Mouse (Mus musculus) CH12.LX (cell line): ENCODE results near the gene Nckap1. TPM values are rescaled to one million over a fixed set of nuclear protein-coding genes. Genes with fewer than 3 reads are reported as not detected.

Source experiments
- DNase-seq: peaks from one replicate; pipeline ENCODE4 v3.0.0-alpha.2; 2013; ENCODE audit errors: extremely low read depth
- H3K27ac ChIP-seq: 2 replicates; pipeline ENCODE4 v1.5.1; 2012; ENCODE audit warnings: low read depth, mild to moderate bottlenecking, control low read depth, moderate library complexity; ENCODE audit not compliant: insufficient read depth
- H3K27me3 ChIP-seq: replicated peaks from 2 replicates; pipeline ENCODE3; 2012; ENCODE audit warnings: inconsistent platforms
- H3K36me3 ChIP-seq, 2 experiments: replicated peaks in 1 of 2; 2 replicates each; pipeline versions ENCODE3 to v1.6.1; 2012; ENCODE audit warnings: inconsistent platforms in 1 of 2, low read length in 1 of 2, mild to moderate bottlenecking in 1 of 2, mixed read lengths in 1 of 2, moderate library complexity in 1 of 2; ENCODE audit not compliant: control insufficient read depth in 1 of 2, insufficient read depth in 1 of 2
- H3K4me1 ChIP-seq, 2 experiments: 2 replicates each; pipeline ENCODE4 v1.6.1; 2012; ENCODE audit warnings: inconsistent platforms in 1 of 2, moderate library complexity in 1 of 2; ENCODE audit not compliant: insufficient read depth in 2 of 2, control insufficient read depth in 1 of 2
- H3K4me2 ChIP-seq: 2 replicates; pipeline ENCODE4 v1.6.1; 2012; ENCODE audit warnings: low read depth, mild to moderate bottlenecking, control low read depth; ENCODE audit not compliant: poor library complexity, insufficient read depth, severe bottlenecking
- H3K4me3 ChIP-seq, 3 experiments: fragments of 150-350 bp in 1 of 3; sonication (generic) in 1 of 3; replicated peaks in 1 of 3; 2 replicates each; pipeline versions ENCODE3 to v1.5.1; 2011 to 2012; ENCODE audit warnings: low read depth in 2 of 3, low read length in 2 of 3, mild to moderate bottlenecking in 2 of 3, moderate library complexity in 2 of 3, control low read depth in 1 of 3, improper control_type of control experiment in 1 of 3, inconsistent platforms in 1 of 3, mixed read lengths in 1 of 3; ENCODE audit not compliant: poor library complexity in 1 of 3
- H3K79me2 ChIP-seq: replicated peaks from 2 replicates; pipeline ENCODE4 v1.6.1; 2012; ENCODE audit warnings: mild to moderate bottlenecking, moderate library complexity; ENCODE audit not compliant: control insufficient read depth, poor library complexity, insufficient read depth, severe bottlenecking; ENCODE audit errors: extremely low read depth
- H3K9ac ChIP-seq: 2 replicates; pipeline ENCODE4 v1.6.1; 2012; ENCODE audit warnings: low read depth, mild to moderate bottlenecking, control low read depth, moderate library complexity; ENCODE audit not compliant: insufficient read depth
- H3K9me3 ChIP-seq: replicated peaks from 2 replicates; pipeline ENCODE3; 2012; ENCODE audit warnings: low read length, inconsistent platforms, mixed read lengths
- CHD1 ChIP-seq: IDR thresholded peaks from 2 replicates; pipeline ENCODE4 v1.6.1; 2012; ENCODE audit warnings: low read depth, low read length, improper control_type of control experiment, inconsistent platforms
- CTCF ChIP-seq, 2 experiments: IDR thresholded peaks in 1 of 2; conservative IDR thresholded peaks in 1 of 2; 2 replicates each; pipeline ENCODE4 v1.5.1; 2011 to 2012; ENCODE audit warnings: low read depth in 2 of 2, low read length in 2 of 2, improper control_type of control experiment in 1 of 2, inconsistent platforms in 1 of 2, mild to moderate bottlenecking in 1 of 2, moderate library complexity in 1 of 2
- ELF1 ChIP-seq: IDR thresholded peaks from 2 replicates; pipeline ENCODE4 v1.6.1; 2014; ENCODE audit warnings: low read depth, mild to moderate bottlenecking, inconsistent platforms, low read length, improper control_type of control experiment
- EP300 ChIP-seq: IDR thresholded peaks from 2 replicates; pipeline ENCODE4 v1.6.1; 2011; ENCODE audit warnings: low read length, improper control_type of control experiment
- ETS1 ChIP-seq: conservative IDR thresholded peaks from 2 replicates; pipeline ENCODE4 v1.6.1; 2012; ENCODE audit warnings: low read depth, mild to moderate bottlenecking, inconsistent platforms, low read length, improper control_type of control experiment, moderate library complexity
- GABPA ChIP-seq: IDR thresholded peaks from 2 replicates; pipeline ENCODE4 v1.6.1; 2012; ENCODE audit warnings: low read depth, low read length, improper control_type of control experiment, inconsistent platforms; ENCODE audit not compliant: insufficient replicate concordance
- IRF4 ChIP-seq: IDR thresholded peaks from 2 replicates; pipeline ENCODE4 v1.6.1; 2014; ENCODE audit warnings: low read depth, mild to moderate bottlenecking, inconsistent platforms, low read length, improper control_type of control experiment
- KAT2A ChIP-seq: IDR thresholded peaks from 2 replicates; pipeline ENCODE4 v1.6.1; 2012; ENCODE audit warnings: low read length, improper control_type of control experiment, inconsistent platforms; ENCODE audit not compliant: insufficient replicate concordance
- MAX ChIP-seq: IDR thresholded peaks from 2 replicates; pipeline ENCODE4 v1.6.1; 2011; ENCODE audit warnings: low read length, improper control_type of control experiment
- MAZ ChIP-seq: IDR thresholded peaks from 2 replicates; pipeline ENCODE4 v1.6.1; 2012; ENCODE audit warnings: low read depth, mild to moderate bottlenecking, inconsistent platforms, low read length, improper control_type of control experiment, moderate library complexity
- MEF2A ChIP-seq: IDR thresholded peaks from 2 replicates; pipeline ENCODE4 v1.6.1; 2014; ENCODE audit warnings: low read depth, mild to moderate bottlenecking, inconsistent platforms, low read length, improper control_type of control experiment, borderline replicate concordance
- NELFE ChIP-seq: IDR thresholded peaks from 2 replicates; pipeline ENCODE4 v1.6.1; 2011; ENCODE audit warnings: low read depth, low read length, improper control_type of control experiment
- NRF1 ChIP-seq: IDR thresholded peaks from 2 replicates; pipeline ENCODE4 v1.6.1; 2014; ENCODE audit warnings: low read depth, mild to moderate bottlenecking, inconsistent platforms, low read length, improper control_type of control experiment, moderate library complexity
- POLR2AphosphoS2 ChIP-seq: IDR thresholded peaks from 2 replicates; pipeline ENCODE4 v1.6.1; 2011; ENCODE audit warnings: low read depth, low read length, improper control_type of control experiment
- RCOR1 ChIP-seq: conservative IDR thresholded peaks from 2 replicates; pipeline ENCODE4 v1.6.1; 2012; ENCODE audit warnings: low read depth, mild to moderate bottlenecking, inconsistent platforms, low read length, improper control_type of control experiment
- UBTF ChIP-seq: IDR thresholded peaks from 2 replicates; pipeline ENCODE4 v1.6.1; 2012; ENCODE audit warnings: low read depth, mild to moderate bottlenecking, inconsistent platforms, low read length, improper control_type of control experiment, moderate library complexity
- ZC3H11A ChIP-seq: IDR thresholded peaks from 2 replicates; pipeline ENCODE4 v1.6.1; 2012; ENCODE audit warnings: low read depth, mild to moderate bottlenecking, inconsistent platforms, low read length, improper control_type of control experiment
- ZKSCAN1 ChIP-seq: IDR thresholded peaks from 2 replicates; pipeline ENCODE4 v1.6.1; 2012; ENCODE audit warnings: low read depth, inconsistent platforms, low read length, improper control_type of control experiment, borderline replicate concordance
- ZNF384 ChIP-seq: IDR thresholded peaks from 2 replicates; pipeline ENCODE4 v1.6.1; 2012; ENCODE audit warnings: low read depth, low read length, improper control_type of control experiment, inconsistent platforms
- dilution Hi-C: fragments of 300-500 bp; cut with MboI; formaldehyde crosslinking; loops from 2 replicates; pipeline ENCODE4 v1.14.3; 2020; ENCODE audit warnings: low sequenced_read_pairs; ENCODE audit not compliant: extremely low pct_unique_long_range_greater_than_20kb, extremely low pct_ligation_motif_present
- in situ Hi-C: fragments of 300-500 bp; cut with MboI; formaldehyde crosslinking; loops from 3 replicates; pipeline ENCODE4 v1.14.3; 2019; ENCODE audit warnings: low sequenced_read_pairs, low pct_ligation_motif_present, low pct_unique_long_range_greater_than_20kb, mixed read lengths
- polyA plus RNA-seq: library from polyadenylated mRNA; unstranded; fragments of >175 nt; gene quantifications from 2 replicates; pipeline ENCODE4 v1.2.1, GENCODE M21; 2012; ENCODE audit warnings: low read depth; ENCODE audit not compliant: insufficient read length
- total RNA-seq, 2 experiments: library from RNA; depleted of rRNA; stranded (reverse); fragments of 300-350 nt in 1 of 2; fragments of >200 nt in 1 of 2; gene quantifications; 2 replicates each; pipeline ENCODE4 v1.2.3; 2012 to 2014

Gene Nckap1
- total and polyA plus RNA-seq, 3 experiments: 3.9 to 7.1 (median 6.8) TPM

DNA sequence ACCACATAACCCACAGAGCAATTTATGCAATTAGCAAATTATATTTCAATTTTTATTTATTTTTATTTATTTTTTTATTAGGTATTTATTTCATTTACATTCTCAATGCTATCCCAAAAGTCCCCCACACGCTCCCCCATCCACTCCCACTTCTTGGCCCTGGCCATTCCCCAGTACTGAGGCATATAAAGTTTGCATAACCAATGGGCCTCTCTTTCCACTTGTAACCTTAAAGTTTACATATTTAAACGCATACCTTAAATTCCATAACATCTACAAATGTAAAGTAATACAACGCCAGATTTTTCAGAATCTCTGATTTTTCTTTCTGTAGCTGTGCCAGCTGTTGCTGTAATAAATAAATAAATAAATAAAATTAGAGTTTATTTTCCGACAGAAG lies 26.7 kb downstream of the Nckap1 start:
- Histone ChIP-seq H3K4me3 (no peak overlapping the region), H3K27me3 (no peaks in the 10 kb centered on the region), H3K4me1 (peaks cover 0 to 4% of the 10 kb centered on the region in 2 experiments; a peak in 1 of 4 replicates), H3K27ac (no peak overlapping the region), H3K36me3 (peaks cover 0 to 13% of the 10 kb centered on the region in 2 experiments), H3K9me3 (no peaks in the 10 kb centered on the region), H3K4me2 (no peak overlapping the region), H3K79me2 (no peaks in the 10 kb centered on the region), H3K9ac (no peak overlapping the region)
- dilution Hi-C loops (no loop called here), in situ Hi-C loops (no loop called here)
- DNase-seq: no peak
- TF ChIP-seq ELF1: no peak
- TF ChIP-seq MAX: no peak
- TF ChIP-seq ETS1: no peak
- TF ChIP-seq IRF4: no peak
- TF ChIP-seq NELFE: no peak
- TF ChIP-seq ZKSCAN1: no peak
- TF ChIP-seq ZC3H11A: no peak
- TF ChIP-seq POLR2AphosphoS2: no peak
- no peak for TF ChIP-seq CTCF (conservative IDR thresholded peaks at IDR 0.05 in 1 of 2, IDR thresholded peaks at IDR 0.05 in 1 of 2; ENCODE audit: low read depth in 2 of 2, low read length in 2 of 2)
- no peak for TF ChIP-seq RCOR1
- TF ChIP-seq EP300: no peak
- no peak for TF ChIP-seq MAZ
- no peak for TF ChIP-seq CHD1
- TF ChIP-seq KAT2A: no peak
- no peak for TF ChIP-seq GABPA
- no peak for TF ChIP-seq ZNF384
- no peak for TF ChIP-seq MEF2A
- TF ChIP-seq NRF1: no peak
- no peak for TF ChIP-seq UBTF

DNA sequence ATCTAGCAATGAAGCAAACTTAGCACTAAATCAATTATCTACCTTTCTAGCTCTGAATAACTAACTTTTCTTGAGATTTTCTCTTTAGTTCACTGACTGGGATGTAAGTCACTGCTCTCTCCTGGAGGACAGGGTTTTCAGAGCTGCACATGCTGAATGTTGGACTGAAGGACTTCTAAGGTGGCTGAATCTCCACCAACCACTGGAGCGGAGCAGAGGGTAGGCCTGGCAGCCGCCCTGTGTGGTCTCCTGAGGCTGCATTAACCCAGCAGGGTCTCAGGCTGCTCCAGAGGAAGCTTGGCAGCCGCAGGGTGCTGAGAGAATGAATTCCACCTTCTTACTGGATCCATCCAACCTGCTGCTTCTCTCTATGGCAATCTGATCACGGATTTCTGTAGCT lies 31.5 kb downstream of the Nckap1 start:
- Histone ChIP-seq H3K27me3 (no peaks in the 10 kb centered on the region), H3K36me3 (peaks cover 0 to 11% of the 10 kb centered on the region in 2 experiments), H3K4me2 (no peak overlapping the region), H3K9me3 (no peaks in the 10 kb centered on the region), H3K4me3 (no peak overlapping the region), H3K27ac (no peak overlapping the region), H3K79me2 (no peaks in the 10 kb centered on the region), H3K9ac (no peak overlapping the region), H3K4me1 (peaks cover 0 to 4% of the 10 kb centered on the region in 2 experiments; a peak in 1 of 4 replicates)
- DNase-seq: no peak
- dilution Hi-C loops: no loop called here
- in situ Hi-C loops: no loop called here
- TF ChIP-seq ELF1 (no peak), GABPA (no peak), MAX (no peak), UBTF (no peak), ZC3H11A (no peak)
